Mouse (Mus musculus) intestine, embryonic 16.5 days (tissue): ENCODE data around the gene Gpatch4. TPM values are rescaled to one million over a fixed set of nuclear protein-coding genes. Genes with fewer than 3 reads are reported as not detected.

ENCODE experiments used
- ATAC-seq: fragments of 200-750 bp; cut with Nextera tagmentation; 2 replicates; pipeline ENCODE4 v1.8.0; 2017; ENCODE audit warnings: moderate TSS enrichment, moderate library complexity
- H3K27ac ChIP-seq: fragments of 300-500 bp; sonication (generic); 2 replicates; pipeline ENCODE4 v1.5.1; 2014; ENCODE audit warnings: mild to moderate bottlenecking, low read length
- H3K27me3 ChIP-seq: fragments of 300-500 bp; sonication (generic); replicated peaks from 2 replicates; pipeline ENCODE4 v1.6.1; 2014; ENCODE audit warnings: low read length, control low read depth, mixed read lengths; ENCODE audit not compliant: control insufficient read depth, insufficient read depth
- H3K36me3 ChIP-seq: fragments of 300-500 bp; sonication (generic); 2 replicates; pipeline ENCODE4 v1.6.1; 2014; ENCODE audit warnings: low read length, control low read depth; ENCODE audit not compliant: control insufficient read depth, insufficient read depth
- H3K4me1 ChIP-seq: fragments of 300-500 bp; sonication (generic); 2 replicates; pipeline ENCODE4 v1.6.1; 2014; ENCODE audit warnings: low read length, control low read depth, mixed read lengths; ENCODE audit not compliant: control insufficient read depth, insufficient read depth
- H3K4me2 ChIP-seq: fragments of 300-500 bp; sonication (generic); 2 replicates; pipeline ENCODE4 v1.6.1; 2014; ENCODE audit warnings: low read depth, low read length, control low read depth
- H3K4me3 ChIP-seq: fragments of 300-500 bp; sonication (generic); 2 replicates; pipeline ENCODE4 v1.5.1; 2014; ENCODE audit warnings: mild to moderate bottlenecking, low read length
- H3K9ac ChIP-seq: fragments of 300-500 bp; sonication (generic); 2 replicates; pipeline ENCODE4 v1.6.1; 2014; ENCODE audit warnings: low read depth, low read length
- H3K9me3 ChIP-seq: fragments of 300-500 bp; sonication (generic); 2 replicates; pipeline ENCODE4 v1.6.1; 2016; ENCODE audit warnings: low read length, control low read depth; ENCODE audit not compliant: control insufficient read depth
- WGBS: fragments of 180-500 bp; shearing (Covaris S2); extraction: QIAGEN DNeasy Blood & Tissue Kit; methylation state at CpG from one replicate; pipeline ENCODE4 v1.1.7; 2014; 5-methylcytosine and 5-hydroxymethylcytosine counted together
- polyA plus RNA-seq: library from polyadenylated mRNA; unstranded; fragments of >200 nt; fragmentation: Nextera tagmentation; extraction: Ambion mirVana; gene quantifications from 2 replicates; pipeline ENCODE4 v1.2.1, GENCODE M21; 2015

The Gpatch4 gene
- polyA plus RNA-seq, 1 experiment from 2014 or later, result 38.3 TPM

DNA sequence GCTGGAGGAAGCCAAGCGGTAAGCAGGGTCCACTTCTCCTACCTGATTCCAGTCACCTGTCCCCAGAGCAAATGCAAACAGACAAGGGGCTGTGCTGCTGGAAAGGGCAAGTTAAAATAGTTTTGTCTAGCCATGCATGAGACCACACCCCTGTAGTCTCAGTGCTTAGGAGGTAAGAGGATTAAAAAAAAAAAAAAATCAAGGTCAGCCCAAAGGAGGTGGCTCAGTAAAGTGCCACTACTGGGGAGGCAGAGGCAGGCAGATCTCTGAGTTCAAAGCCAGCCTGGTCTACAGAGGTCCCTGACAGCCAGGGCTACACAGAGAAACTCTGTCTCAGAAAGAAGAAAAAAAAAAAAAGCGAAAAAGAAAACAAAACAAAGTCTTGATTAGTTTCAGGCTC is 41.1 kb downstream of the Gpatch4 start:
- ATAC-seq, result no peak
- Histone ChIP-seq H3K27ac (no peak overlapping the region), H3K4me2 (no peak overlapping the region), H3K4me3 (no peak overlapping the region), H3K9me3 (no peaks in the 10 kb centered on the region), H3K36me3 (peaks cover 4% of the 10 kb centered on the region; the same call in 1 of the 2 replicates), H3K4me1 (peaks cover 9% of the 10 kb centered on the region), H3K9ac (no peak overlapping the region), H3K27me3 (no peaks in the 10 kb centered on the region)
- WGBS, result 91% methylated on average over 2 of the region's 2 CpGs

GRCm38 (mm10) chr3:88085459-88085858 is 42.6 kb downstream of the Gpatch4 start:
- Histone ChIP-seq H3K36me3 (peaks cover 11% of the 10 kb centered on the region), H3K27me3 (no peaks in the 10 kb centered on the region), H3K9ac (no peak overlapping the region), H3K4me1 (peaks cover 9% of the 10 kb centered on the region), H3K9me3 (no peaks in the 10 kb centered on the region), H3K4me3 (no peak overlapping the region), H3K27ac (no peak overlapping the region), H3K4me2 (no peak overlapping the region)
- WGBS, result over 99% methylated on average over 6 of the region's 9 CpGs
- ATAC-seq, result no peak

- H3K27me3 ChIP-seq, result no peaks in the 10 kb centered on the region
- no peak for ATAC-seq
- peaks cover 18% of the 10 kb centered on the region for H3K36me3 ChIP-seq
- H3K9me3 ChIP-seq, result no peaks in the 10 kb centered on the region
- H3K4me2 ChIP-seq, result no peak overlapping the region
- peaks cover 2% of the 10 kb centered on the region for H3K4me1 ChIP-seq
- H3K9ac ChIP-seq, result no peak overlapping the region
- no peak overlapping the region for H3K27ac ChIP-seq
- no peak overlapping the region for H3K4me3 ChIP-seq
- WGBS, result 72% methylated on average over 1 of the region's 1 CpGs
Measured at GRCm38 (mm10) chr3:88087688-88088087, 44.8 kb downstream of the Gpatch4 start.

GRCm38 (mm10) chr3:88090106-88090505 is 47.2 kb downstream of the Gpatch4 start:
- no peaks in the 10 kb centered on the region for H3K4me1 ChIP-seq

GRCm38 (mm10) chr3:88090616-88091015 is 47.7 kb downstream of the Gpatch4 start:
- peaks cover 22% of the 10 kb centered on the region for H3K36me3 ChIP-seq
- no peak overlapping the region for H3K4me2 ChIP-seq
- no peak overlapping the region for H3K27ac ChIP-seq
- H3K4me3 ChIP-seq, result no peak overlapping the region
- ATAC-seq, result no peak
- no peaks in the 10 kb centered on the region for H3K27me3 ChIP-seq
- H3K4me1 ChIP-seq, result no peaks in the 10 kb centered on the region
- H3K9me3 ChIP-seq, result no peaks in the 10 kb centered on the region
- WGBS, result 94% methylated on average over 6 of the region's 6 CpGs
- no peak overlapping the region for H3K9ac ChIP-seq

More at GRCm38 (mm10) chr3:88090106-88090505, 47.2 kb downstream of the Gpatch4 start:
- 96% methylated on average over 7 of the region's 7 CpGs for WGBS
- Histone ChIP-seq H3K9ac (no peak overlapping the region), H3K27me3 (no peaks in the 10 kb centered on the region), H3K4me2 (no peak overlapping the region), H3K9me3 (no peaks in the 10 kb centered on the region), H3K36me3 (peaks cover 22% of the 10 kb centered on the region), H3K27ac (no peak overlapping the region), H3K4me3 (no peak overlapping the region)
- ATAC-seq, result no peak

DNA sequence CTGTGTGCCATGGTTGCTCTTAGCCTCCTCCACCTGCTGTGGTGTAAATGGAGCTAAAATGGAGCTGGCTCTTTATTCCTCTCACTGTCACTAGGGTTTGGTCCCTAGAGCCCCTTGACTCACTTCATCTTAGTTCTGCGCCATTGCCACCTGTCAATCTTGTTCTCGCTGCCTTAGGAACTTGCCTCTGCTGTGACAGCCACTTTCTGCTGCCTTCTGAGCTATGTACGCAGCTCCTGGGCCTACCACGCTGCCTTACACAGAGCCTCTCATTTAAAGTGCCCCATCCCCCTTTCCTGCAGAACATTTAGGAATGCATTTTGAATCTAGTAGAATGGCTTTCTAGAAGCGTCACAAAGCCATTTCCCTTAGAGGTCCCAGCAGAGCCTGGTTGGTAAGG is 51.2 kb downstream of the Gpatch4 start:
- H3K4me3 ChIP-seq, result no peak overlapping the region
- H3K9ac ChIP-seq, result no peak overlapping the region
- H3K4me2 ChIP-seq, result no peak overlapping the region
- peaks cover 18% of the 10 kb centered on the region; the same call in 1 of the 2 replicates for H3K36me3 ChIP-seq
- no peak overlapping the region for H3K27ac ChIP-seq
- H3K4me1 ChIP-seq, result no peaks in the 10 kb centered on the region
- no peak for ATAC-seq
- H3K9me3 ChIP-seq, result no peaks in the 10 kb centered on the region
- WGBS, result 92% methylated on average over 5 of the region's 5 CpGs
- no peaks in the 10 kb centered on the region for H3K27me3 ChIP-seq

DNA sequence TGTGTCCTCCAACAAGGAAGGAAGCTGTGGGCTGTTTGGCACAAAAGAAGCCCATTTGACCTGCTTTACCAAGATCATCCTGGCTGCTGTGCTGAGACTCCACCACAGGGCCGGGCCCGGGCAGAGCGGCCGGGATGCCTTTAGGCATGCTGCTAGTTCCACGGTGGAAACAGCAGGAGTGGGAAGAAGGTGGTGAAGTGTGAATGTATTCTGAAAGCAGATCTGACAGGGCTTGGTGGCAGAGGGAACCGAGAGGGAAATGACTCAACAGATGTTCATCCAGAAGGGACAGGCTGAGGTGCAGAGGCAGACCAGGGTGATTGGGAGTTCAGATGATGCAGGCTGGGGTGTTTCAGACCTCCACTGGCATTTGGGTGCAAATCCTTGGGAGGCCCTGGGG is 54.8 kb downstream of the Gpatch4 start:
- Histone ChIP-seq H3K36me3 (0 out of 2 replicates have a peak, but pooled peaks cover 4% of the 10 kb centered on the region), H3K9me3 (no peaks in the 10 kb centered on the region)

DNA sequence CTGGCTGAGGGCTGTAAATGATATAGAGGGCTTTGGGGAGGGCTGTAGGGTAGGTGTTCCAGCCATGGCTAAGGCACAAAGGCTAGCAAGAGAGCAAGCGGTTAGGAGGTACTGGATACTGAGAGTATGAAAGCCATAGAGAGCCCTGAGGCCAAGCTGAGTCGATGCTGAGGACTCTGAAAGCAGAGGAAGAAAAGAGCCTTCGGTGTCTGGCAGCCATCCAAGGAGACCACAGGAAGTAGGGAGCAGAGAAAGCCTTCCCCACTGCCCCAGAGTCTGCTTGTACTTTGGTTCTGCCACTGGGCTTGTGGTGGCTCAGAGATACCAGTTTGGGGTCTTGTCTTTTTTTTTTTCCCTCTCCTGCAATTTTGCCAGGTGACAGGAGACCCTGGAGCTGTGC is 57.3 kb downstream of the Gpatch4 start:
- Histone ChIP-seq H3K9ac (no peak overlapping the region), H3K9me3 (no peaks in the 10 kb centered on the region), H3K36me3 (peaks cover 3% of the 10 kb centered on the region; the same call in 1 of the 2 replicates), H3K27ac (no peak overlapping the region), H3K4me1 (no peaks in the 10 kb centered on the region), H3K4me3 (no peak overlapping the region), H3K4me2 (no peak overlapping the region), H3K27me3 (no peaks in the 10 kb centered on the region)
- no peak for ATAC-seq
- 71% methylated on average over 3 of the region's 3 CpGs for WGBS

More for the DNA sequence above, 54.8 kb downstream of the Gpatch4 start:
- Histone ChIP-seq H3K4me1 (no peaks in the 10 kb centered on the region), H3K27me3 (no peaks in the 10 kb centered on the region), H3K27ac (no peak overlapping the region), H3K4me3 (no peak overlapping the region), H3K4me2 (no peak overlapping the region), H3K9ac (no peak overlapping the region)
- WGBS, result 92% methylated on average over 6 of the region's 6 CpGs
- no peak for ATAC-seq

GRCm38 (mm10) chr3:88101736-88102135 is 58.8 kb downstream of the Gpatch4 start:
- no peak overlapping the region for H3K9ac ChIP-seq
- H3K27me3 ChIP-seq, result no peaks in the 10 kb centered on the region
- no peak for ATAC-seq
- H3K36me3 ChIP-seq, result peaks cover 3% of the 10 kb centered on the region; the same call in 1 of the 2 replicates
- H3K4me2 ChIP-seq, result no peak overlapping the region
- H3K4me3 ChIP-seq, result no peak overlapping the region
- WGBS, result 87% methylated on average over 7 of the region's 7 CpGs
- no peaks in the 10 kb centered on the region for H3K9me3 ChIP-seq
- no peak overlapping the region for H3K27ac ChIP-seq
- no peaks in the 10 kb centered on the region for H3K4me1 ChIP-seq

- no peaks in the 10 kb centered on the region for H3K9me3 ChIP-seq
- H3K9ac ChIP-seq, result no peak overlapping the region
- H3K4me3 ChIP-seq, result no peak overlapping the region
- 83% methylated on average over 6 of the region's 6 CpGs for WGBS
- H3K4me1 ChIP-seq, result no peaks in the 10 kb centered on the region
- ATAC-seq, result no peak
- no peak overlapping the region for H3K4me2 ChIP-seq
- H3K27me3 ChIP-seq, result no peaks in the 10 kb centered on the region
- 0 out of 2 replicates have a peak overlapping the region, but pooled peaks have one; percentile 0 for H3K27ac ChIP-seq
- peaks cover 3% of the 10 kb centered on the region; the same call in 1 of the 2 replicates for H3K36me3 ChIP-seq
Measured at GRCm38 (mm10) chr3:88102196-88102595, 59.3 kb downstream of the Gpatch4 start.
